Mouse (Mus musculus) myocyte (in vitro differentiated cells): ENCODE results near the gene Tmem79.
"Not testable (repeated sequence)": the region's sequence is repeated elsewhere in the genome, so short reads cannot be mapped to it uniquely, and the experiment has no call there.

Experiments used
- CEBPB ChIP-seq: IDR thresholded peaks from 2 replicates; pipeline ENCODE4 v1.6.1; 2011; ENCODE audit warnings: mild to moderate bottlenecking, moderate library complexity; ENCODE audit not compliant: poor library complexity, insufficient read depth, severe bottlenecking
- E2F4 ChIP-seq: IDR thresholded peaks from one replicate; pipeline ENCODE4 v1.6.1; 2011; ENCODE audit warnings: mild to moderate bottlenecking, control low read depth, moderate library complexity; ENCODE audit not compliant: insufficient read depth
- POLR2A ChIP-seq: IDR thresholded peaks from one replicate; pipeline ENCODE4 v1.6.1; 2011; ENCODE audit warnings: low read depth, mild to moderate bottlenecking, control low read depth, moderate library complexity; ENCODE audit not compliant: insufficient read length
- TCF12 ChIP-seq: IDR thresholded peaks from one replicate; pipeline ENCODE4 v1.6.1; 2011; ENCODE audit warnings: mild to moderate bottlenecking, control low read depth; ENCODE audit not compliant: poor library complexity, insufficient read depth, severe bottlenecking
- TCF3 ChIP-seq: IDR thresholded peaks from one replicate; pipeline ENCODE4 v1.6.1; 2011; ENCODE audit warnings: low read depth, control low read depth; ENCODE audit not compliant: insufficient read length
- USF1 ChIP-seq: IDR thresholded peaks from one replicate; pipeline ENCODE4 v1.6.1; 2011; ENCODE audit warnings: low read depth, mild to moderate bottlenecking, control low read depth, moderate library complexity

DNA sequence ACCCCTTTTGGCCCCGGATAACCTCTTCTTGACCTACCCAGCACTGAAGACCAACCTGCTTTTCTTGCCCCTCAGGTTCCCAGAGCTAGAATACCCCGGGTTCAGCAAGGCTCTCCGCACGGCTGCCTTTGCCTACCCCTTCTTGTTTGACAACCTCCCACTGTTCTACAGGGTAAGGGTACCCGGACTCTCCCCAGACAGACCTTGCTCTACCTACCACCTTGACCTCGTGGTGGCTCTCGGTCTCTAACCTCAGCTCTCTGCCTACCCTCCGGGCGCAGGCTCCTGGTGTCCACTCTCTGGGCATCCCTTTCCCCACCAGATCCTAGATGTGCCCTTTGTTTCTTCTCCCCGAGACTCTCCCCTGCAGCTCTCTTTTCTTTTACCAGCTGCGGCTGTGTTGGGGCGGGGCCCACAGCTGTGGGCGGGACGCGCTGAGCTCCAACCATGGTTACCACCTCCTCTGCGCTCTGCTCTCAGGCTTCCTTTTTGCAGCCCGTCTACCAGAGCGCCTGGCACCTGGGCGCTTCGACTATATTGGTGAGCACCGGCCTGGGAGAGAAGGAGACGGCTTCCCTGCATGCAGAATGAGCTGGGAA, 31.0 kb upstream of the Tmem79 start:
- TF ChIP-seq TCF12, POLR2A, USF1, E2F4, CEBPB, TCF3: not testable (repeated sequence)
